In genomic region chr10:5573328-5573727, GRCm38 (mm10) we compare ENCODE assay signal across 18 mouse cellular contexts. TPM values are rescaled to one million over a fixed set of nuclear protein-coding genes. Genes with fewer than 3 reads are reported as not detected.
DNase-seq lines count a peak whose midpoint lies in the region; ATAC-seq and TF ChIP-seq lines count a peak whose summit lies in the region.
"Had no signal": no experiment of that assay in that cellular context is flagged by ENCODE, and none has a peak within 500 bp of the region (broad histone marks: within the 10 kb centered on the region; RNA-seq: fewer than 3 reads in every experiment).

No protein-coding gene starts in this region.

- H3K4me3 ChIP-seq in kidney, adult 2 months (ENCODE audit: insufficient read depth, low read depth, low read length) = no peak overlapping the region
- no peak overlapping the region for H3K4me3 ChIP-seq in kidney, embryonic 16.5 days (ENCODE audit: low read length)
- no peak overlapping the region for H3K4me3 ChIP-seq in testis, adult 2 months (ENCODE audit: control insufficient read depth, low read depth, low read length)
- H3K4me3 ChIP-seq: embryonic facial prominence, embryonic 12.5 days; forebrain, embryonic 12.5 days; limb, embryonic 15.5 days; neural tube, embryonic 15.5 days had no signal

- TF ChIP-seq POLR2A in kidney, adult 2 months (IDR thresholded peaks at IDR 0.05; ENCODE audit: low read depth, low read length) = no peak
- no peak for TF ChIP-seq POLR2A in testis, adult 2 months (IDR thresholded peaks at IDR 0.05; ENCODE audit: control insufficient read depth, low read depth, low read length)

- 61% methylated on average over 2 of the region's 2 CpGs for WGBS in kidney, adult 2 months
- 65% methylated on average over 2 of the region's 2 CpGs for WGBS in kidney, embryonic 16.5 days

- no peak for ATAC-seq in kidney, embryonic 16.5 days (ENCODE audit: low FRiP score, low TSS enrichment)
- ATAC-seq: inflammation-experienced regulatory T-cells, adult 6 months had no signal

- no peaks in the 10 kb centered on the region for H3K4me1 ChIP-seq in kidney, adult 2 months (ENCODE audit: control insufficient read depth, insufficient read depth, low read length)
- no peaks in the 10 kb centered on the region for H3K4me1 ChIP-seq in kidney, embryonic 16.5 days (ENCODE audit: insufficient read depth, low read length)
- H3K4me1 ChIP-seq in testis, adult 2 months (ENCODE audit: control insufficient read depth, insufficient read depth, low read length) = no peaks in the 10 kb centered on the region
- H3K4me1 ChIP-seq: embryonic facial prominence, embryonic 12.5 days; forebrain, embryonic 12.5 days; limb, embryonic 15.5 days; neural tube, embryonic 15.5 days had no signal

- DNase-seq in kidney, adult 2 months = no peak
- no peak for DNase-seq in testis, postnatal 14 days (ENCODE audit: low spot score)
- peak; percentile 57 for DNase-seq in R1 (ENCODE audit: low read depth, low spot score)
- peak; percentile 44 for DNase-seq in thymus, postnatal 4 days
- no peak for DNase-seq in cerebellum, postnatal 36 days
- no peak for DNase-seq in urinary bladder, adult 18-20 months (ENCODE audit: low spot score in 2 of 2)
- DNase-seq: adrenal gland, postnatal 36 days; cerebellum, adult 2 months; heart, postnatal 4 days; right cerebral cortex, adult 18-20 months had no signal

- no peak overlapping the region for H3K9ac ChIP-seq in kidney, embryonic 16.5 days (replicated peaks; ENCODE audit: low read length)
- H3K9ac ChIP-seq: embryonic facial prominence, embryonic 12.5 days; forebrain, embryonic 12.5 days; limb, embryonic 15.5 days; neural tube, embryonic 15.5 days had no signal

- no peaks in the 10 kb centered on the region for H3K9me3 ChIP-seq in kidney, embryonic 16.5 days (ENCODE audit: low read length)
- H3K9me3 ChIP-seq: embryonic facial prominence, embryonic 12.5 days; forebrain, embryonic 12.5 days; limb, embryonic 15.5 days; neural tube, embryonic 15.5 days had no signal

- no peak overlapping the region for H3K27ac ChIP-seq in kidney, adult 2 months (ENCODE audit: insufficient read depth, low read depth, low read length)
- H3K27ac ChIP-seq in kidney, embryonic 16.5 days (ENCODE audit: low read length) = no peak overlapping the region
- no peak overlapping the region for H3K27ac ChIP-seq in testis, adult 2 months (ENCODE audit: control insufficient read depth, insufficient read depth, low read depth, low read length)
- H3K27ac ChIP-seq: embryonic facial prominence, embryonic 12.5 days; forebrain, embryonic 12.5 days; limb, embryonic 15.5 days; neural tube, embryonic 15.5 days had no signal

- no peaks in the 10 kb centered on the region for H3K27me3 ChIP-seq in kidney, adult 2 months (replicated peaks; ENCODE audit: control insufficient read depth, insufficient read depth, low read length)
- no peaks in the 10 kb centered on the region for H3K27me3 ChIP-seq in kidney, embryonic 16.5 days (ENCODE audit: insufficient read depth, low read length)
- H3K27me3 ChIP-seq in testis, adult 2 months (ENCODE audit: control insufficient read depth, insufficient read depth, low read length) = no peaks in the 10 kb centered on the region
- H3K27me3 ChIP-seq: embryonic facial prominence, embryonic 12.5 days; forebrain, embryonic 12.5 days; limb, embryonic 15.5 days; neural tube, embryonic 15.5 days had no signal

- H3K36me3 ChIP-seq in kidney, adult 2 months (ENCODE audit: control insufficient read depth, insufficient read depth, low read length) = no peaks in the 10 kb centered on the region
- no peaks in the 10 kb centered on the region for H3K36me3 ChIP-seq in kidney, embryonic 16.5 days (ENCODE audit: insufficient read depth, low read length)
- no peaks in the 10 kb centered on the region for H3K36me3 ChIP-seq in testis, adult 2 months (ENCODE audit: control insufficient read depth, insufficient read depth, low read length)
- H3K36me3 ChIP-seq: embryonic facial prominence, embryonic 12.5 days; forebrain, embryonic 12.5 days; limb, embryonic 15.5 days; neural tube, embryonic 15.5 days had no signal

- no peak overlapping the region for H3K4me2 ChIP-seq in kidney, embryonic 16.5 days (replicated peaks; ENCODE audit: low read depth, low read length)
- H3K4me2 ChIP-seq: embryonic facial prominence, embryonic 12.5 days; forebrain, embryonic 12.5 days; heart, embryonic 11.5 days; limb, embryonic 15.5 days; neural tube, embryonic 15.5 days had no signal

- 0 out of 2 replicates have a peak, but pooled peaks have one; percentile 8 for TF ChIP-seq CTCF in kidney, adult 2 months (conservative IDR thresholded peaks at IDR 0.05; ENCODE audit: insufficient read depth, insufficient read length, low read depth, low read length)
- peak; percentile 46; the same call in 1 of the 2 replicates for TF ChIP-seq CTCF in testis, adult 2 months (IDR thresholded peaks at IDR 0.05; ENCODE audit: control insufficient read depth, insufficient read depth, insufficient replicate concordance, low read depth, low read length)

RNA-seq across cellular contexts. Expression of gene Myct1, which starts 20.2 kb away (rescaled TPM):
- 3.4 and 3.8 TPM in 2 replicates for polyA plus RNA-seq in kidney, adult 2 months (2012; rRNA removed)
- polyA plus RNA-seq in kidney, embryonic 16.5 days (2015; fragmentation: Nextera tagmentation; extraction: Ambion mirVana) = 10.5 and 11.1 TPM in 2 replicates
- 0.13 and 0.15 TPM in 2 replicates for polyA plus RNA-seq in testis, adult 2 months (2012; rRNA removed)
- polyA plus RNA-seq: inflammation-experienced regulatory T-cells, adult 6 months had no signal

RNA-seq across cellular contexts. Expression of gene Syne1, which starts 22.0 kb away (rescaled TPM):
- polyA plus RNA-seq in kidney, adult 2 months (2012; rRNA removed) = 10.2 and 12.3 TPM in 2 replicates
- polyA plus RNA-seq in kidney, embryonic 16.5 days (2015; fragmentation: Nextera tagmentation; extraction: Ambion mirVana) = 5.2 and 5.3 TPM in 2 replicates
- polyA plus RNA-seq in testis, adult 2 months (2012; rRNA removed) = 2.4 and 3.0 TPM in 2 replicates

Comparison
In these comparisons a context has a peak if more than half of its experiments do, and no peak if none do; other contexts are left out.
1. DNase-seq: peak in R1 (single experiment) and thymus, postnatal 4 days (single experiment); none in kidney, adult 2 months (single experiment), testis, postnatal 14 days (single experiment), cerebellum, postnatal 36 days (0 of 2) and urinary bladder, adult 18-20 months (0 of 2).